Mouse (Mus musculus) cerebellum, adult 2 months (tissue): ENCODE measurements around the gene Opalin. TPM values are rescaled to one million over a fixed set of nuclear protein-coding genes. Genes with fewer than 3 reads are reported as not detected.

Experiments used
- DNase-seq, 2 experiments: peaks; one replicate each; pipeline ENCODE4 v3.0.0; 2021
- H3K27ac ChIP-seq: fragments of 200-500 bp; 2 replicates; pipeline ENCODE4 v1.5.1; 2012; ENCODE audit warnings: low read length, control low read depth, inconsistent platforms; ENCODE audit not compliant: insufficient read depth
- H3K27me3 ChIP-seq: fragments of 200-500 bp; 2 replicates; pipeline ENCODE4 v1.6.1; 2012; ENCODE audit warnings: inconsistent platforms, mild to moderate bottlenecking, low read length, moderate library complexity; ENCODE audit not compliant: control insufficient read depth, insufficient read depth
- H3K4me1 ChIP-seq: fragments of 200-500 bp; 2 replicates; pipeline ENCODE4 v1.6.1; 2011; ENCODE audit warnings: low read length; ENCODE audit not compliant: control insufficient read depth, insufficient read depth
- H3K4me3 ChIP-seq: fragments of 200-500 bp; replicated peaks from 2 replicates; pipeline ENCODE3; 2011; ENCODE audit warnings: mild to moderate bottlenecking, low read depth, low read length, control low read depth; ENCODE audit not compliant: insufficient read depth
- CTCF ChIP-seq: fragments of 200-500 bp; IDR thresholded peaks from 2 replicates; pipeline ENCODE4 v1.5.1; 2011; ENCODE audit warnings: low read depth, mild to moderate bottlenecking, control low read depth, low read length, moderate library complexity, borderline replicate concordance; ENCODE audit not compliant: insufficient read depth
- POLR2A ChIP-seq: fragments of 200-500 bp; IDR thresholded peaks from 2 replicates; pipeline ENCODE4 v1.6.1; 2011; ENCODE audit warnings: low read length, control low read depth, borderline replicate concordance; ENCODE audit not compliant: insufficient read depth
- WGBS: fragments of 180-500 bp; shearing (Covaris S2); methylation state at CpG from one replicate; pipeline ENCODE4 v1.1.7; 2018; 5-methylcytosine and 5-hydroxymethylcytosine counted together
- polyA plus RNA-seq: library from polyadenylated mRNA; depleted of rRNA; stranded (reverse); fragments of >200 nt; gene quantifications from 2 replicates; pipeline ENCODE4 v1.2.3, GENCODE M21; 2012; rRNA removed

The Opalin gene
- polyA plus RNA-seq, 1 experiment, result 46.0 TPM

GRCm38 (mm10) chr19:41026551-41026950 lies 50.4 kb downstream of the Opalin start:
- H3K4me3 ChIP-seq, result no peak overlapping the region
- no peaks in the 10 kb centered on the region for H3K27me3 ChIP-seq
- no peaks in the 10 kb centered on the region; the same call in 1 of the 2 replicates for H3K4me1 ChIP-seq
- no peak overlapping the region for H3K27ac ChIP-seq
- DNase-seq, result no peak
- WGBS, result 60% methylated on average over 8 of the region's 8 CpGs
- no peak for TF ChIP-seq CTCF

DNA sequence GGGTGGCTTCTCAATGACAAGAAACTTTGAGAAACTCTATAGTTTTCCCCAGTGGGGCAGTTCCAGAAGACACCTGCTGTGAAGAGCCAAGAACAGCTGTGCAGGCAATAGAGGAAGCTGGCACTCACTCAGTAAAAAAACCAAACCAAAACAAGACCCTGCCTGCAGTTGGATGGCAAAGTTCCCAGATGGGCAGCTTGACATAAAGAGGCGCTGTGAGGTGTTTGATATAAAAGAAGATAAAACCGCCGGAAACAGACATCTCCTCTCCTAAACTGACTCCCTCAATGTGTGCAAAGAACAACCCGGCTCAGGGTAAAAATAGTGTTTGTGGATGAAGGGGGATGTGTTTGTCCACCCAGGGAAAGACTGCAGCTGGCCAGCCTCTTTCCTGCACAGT lies 54.7 kb downstream of the Opalin start:
- H3K27me3 ChIP-seq, result no peaks in the 10 kb centered on the region
- no peak for DNase-seq
- no peak overlapping the region for H3K27ac ChIP-seq
- 13% methylated on average over 4 of the region's 4 CpGs for WGBS
- no peaks in the 10 kb centered on the region; the same call in 1 of the 2 replicates for H3K4me1 ChIP-seq
- H3K4me3 ChIP-seq, result no peak overlapping the region
- TF ChIP-seq POLR2A (no peak), CTCF (no peak)

DNA sequence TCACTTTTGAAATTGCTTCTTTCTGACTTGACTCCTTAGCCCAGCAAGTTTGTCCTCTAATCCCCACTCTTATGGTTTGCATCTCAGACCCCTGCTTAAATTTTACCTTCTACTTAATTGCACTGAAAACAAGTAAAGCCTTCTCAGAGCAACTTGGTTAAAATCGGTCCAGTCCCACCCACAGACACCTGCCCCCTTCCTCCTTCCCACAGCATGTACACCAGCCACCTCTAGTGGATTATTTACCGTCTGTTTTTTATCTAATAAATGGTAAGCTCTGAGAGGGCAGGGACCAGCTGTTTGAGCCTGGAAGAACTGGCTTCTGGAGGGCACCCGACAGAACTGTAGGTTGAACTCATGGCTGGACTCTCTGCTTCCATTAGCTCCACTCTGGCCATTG lies 56.4 kb downstream of the Opalin start:
- no peak for TF ChIP-seq POLR2A
- no peak for TF ChIP-seq CTCF
- 64% methylated on average over 3 of the region's 3 CpGs for WGBS
- Histone ChIP-seq H3K27ac (no peak overlapping the region), H3K4me3 (no peak overlapping the region), H3K4me1 (0 out of 2 replicates have a peak, but pooled peaks cover 2% of the 10 kb centered on the region), H3K27me3 (no peaks in the 10 kb centered on the region)
- DNase-seq, result no peak

GRCm38 (mm10) chr19:41019164-41019675 lies 57.7 kb downstream of the Opalin start:
- no peak for DNase-seq
- WGBS, result 80% methylated on average over 5 of the region's 5 CpGs
- no peak for TF ChIP-seq CTCF
- TF ChIP-seq POLR2A, result no peak
- Histone ChIP-seq H3K4me1 (0 out of 2 replicates have a peak, but pooled peaks cover 2% of the 10 kb centered on the region), H3K27ac (no peak overlapping the region), H3K4me3 (no peak overlapping the region), H3K27me3 (no peaks in the 10 kb centered on the region)

DNA sequence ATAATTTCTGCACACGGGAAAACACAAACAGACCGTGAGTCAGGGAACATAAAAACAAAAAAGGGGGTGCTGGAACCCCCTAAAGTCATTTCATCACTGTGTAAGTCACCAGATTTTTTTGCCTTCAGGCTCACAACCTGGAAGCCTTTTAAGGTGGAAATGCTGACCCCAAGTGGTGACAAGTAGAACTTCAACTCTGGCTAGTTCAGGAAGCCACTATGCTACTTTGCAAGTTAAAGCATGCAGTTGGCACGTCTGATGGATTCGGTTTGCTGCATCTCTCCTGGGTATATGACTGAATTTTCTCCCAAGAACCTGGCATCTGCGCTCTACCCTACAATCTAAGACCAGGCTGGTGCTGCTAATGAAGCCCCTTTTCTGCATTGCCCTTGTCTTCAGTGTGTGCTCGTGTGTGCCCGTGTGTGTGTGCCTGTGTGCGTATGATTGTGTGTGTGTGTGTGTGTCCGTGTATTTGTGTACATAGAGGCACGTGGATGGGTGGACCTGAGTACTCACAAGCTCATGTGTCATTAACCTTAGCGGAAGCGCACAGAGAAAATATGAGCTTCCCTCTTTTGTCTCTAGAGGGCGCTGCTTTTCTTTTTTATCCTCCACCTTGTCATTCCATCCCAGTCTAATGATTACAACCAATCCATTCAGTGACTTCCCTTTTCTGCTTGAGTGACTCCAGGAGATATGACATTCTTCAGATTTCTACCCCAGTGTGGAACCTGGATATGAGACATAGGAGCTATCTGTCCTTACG lies 60.8 kb downstream of the Opalin start:
- Histone ChIP-seq H3K4me1 (0 out of 2 replicates have a peak, but pooled peaks cover 2% of the 10 kb centered on the region), H3K4me3 (no peak overlapping the region), H3K27ac (no peak overlapping the region), H3K27me3 (no peaks in the 10 kb centered on the region)
- DNase-seq, result peak; percentile 35 to 37
- peak; percentile 34; the same call in 1 of the 2 replicates for TF ChIP-seq CTCF
- TF ChIP-seq POLR2A, result no peak
- WGBS, result 17% methylated on average over 14 of the region's 14 CpGs

- Histone ChIP-seq H3K27ac (no peak overlapping the region), H3K4me1 (0 out of 2 replicates have a peak, but pooled peaks cover 2% of the 10 kb centered on the region), H3K27me3 (no peaks in the 10 kb centered on the region), H3K4me3 (no peak overlapping the region)
- TF ChIP-seq POLR2A (no peak), CTCF (no peak)
- 12% methylated on average over 9 of the region's 9 CpGs for whole genome bisulfite sequencing
- no peak for DNase-seq
Observed at GRCm38 (mm10) chr19:41014003-41014402, 62.9 kb downstream of the Opalin start.

GRCm38 (mm10) chr19:41013591-41013990 lies 63.3 kb downstream of the Opalin start:
- no peaks in the 10 kb centered on the region for H3K27me3 ChIP-seq
- no peak overlapping the region for H3K4me3 ChIP-seq
- H3K4me1 ChIP-seq, result 0 out of 2 replicates have a peak, but pooled peaks cover 2% of the 10 kb centered on the region
- no peak for TF ChIP-seq CTCF
- no peak for TF ChIP-seq POLR2A
- WGBS, result 7% methylated on average over 5 of the region's 5 CpGs
- no peak for DNase-seq
- H3K27ac ChIP-seq, result no peak overlapping the region

Other genes starting within 250 kb of the Opalin start
- 8.4 and 8.7 TPM in 2 replicates for gene Ccnj, start 245.8 kb downstream of the Opalin start, polyA plus RNA-seq
- 4.7 and 5.2 TPM in 2 replicates for gene Zfp518a, start 182.4 kb downstream of the Opalin start, polyA plus RNA-seq
- gene Blnk, start 82.6 kb downstream of the Opalin start, polyA plus RNA-seq, result 0.92 and 1.1 TPM in 2 replicates
- 0.05 TPM in 1 of 2 replicates, not detected in the other for gene Dntt, start 47.8 kb downstream of the Opalin start, polyA plus RNA-seq
- 0.90 and 1.0 TPM in 2 replicates for gene Tll2, start 129.7 kb upstream of the Opalin start, polyA plus RNA-seq
- gene Tm9sf3, start 186.9 kb upstream of the Opalin start, polyA plus RNA-seq, result 87.4 and 92.8 TPM in 2 replicates